Mouse (Mus musculus) liver, embryonic 15.5 days (tissue): ENCODE measurements around the gene Ugcg. TPM values are rescaled to one million over a fixed set of nuclear protein-coding genes. Genes with fewer than 3 reads are reported as not detected.

Experiments
- ATAC-seq: fragments of 200-750 bp; cut with Nextera tagmentation; 2 replicates; pipeline ENCODE4 v1.8.0; 2017; ENCODE audit warnings: moderate number of reproducible peaks, mild to moderate bottlenecking, moderate library complexity; ENCODE audit not compliant: insufficient read depth
- H3K27ac ChIP-seq: fragments of 300-500 bp; sonication (generic); replicated peaks from 2 replicates; pipeline ENCODE4 v1.5.1; 2015; ENCODE audit warnings: mild to moderate bottlenecking, inconsistent platforms
- H3K27me3 ChIP-seq: fragments of 300-500 bp; sonication (generic); 2 replicates; pipeline ENCODE4 v1.6.1; 2015; ENCODE audit warnings: mild to moderate bottlenecking, inconsistent platforms
- H3K36me3 ChIP-seq: fragments of 300-500 bp; sonication (generic); replicated peaks from 2 replicates; pipeline ENCODE4 v1.6.1; 2015; ENCODE audit warnings: moderate library complexity, mild to moderate bottlenecking, inconsistent platforms
- H3K4me1 ChIP-seq: fragments of 300-500 bp; sonication (generic); replicated peaks from 2 replicates; pipeline ENCODE4 v1.6.1; 2015; ENCODE audit warnings: inconsistent platforms
- H3K4me2 ChIP-seq: fragments of 300-500 bp; sonication (generic); 2 replicates; pipeline ENCODE4 v1.6.1; 2015; ENCODE audit warnings: moderate library complexity, mild to moderate bottlenecking, inconsistent platforms
- H3K4me3 ChIP-seq: fragments of 300-500 bp; sonication (generic); replicated peaks from 2 replicates; pipeline ENCODE4 v1.5.1; 2015; ENCODE audit warnings: mild to moderate bottlenecking, inconsistent platforms
- H3K9ac ChIP-seq: fragments of 300-500 bp; sonication (generic); 2 replicates; pipeline ENCODE4 v1.6.1; 2015; ENCODE audit warnings: moderate library complexity, mild to moderate bottlenecking, inconsistent platforms
- H3K9me3 ChIP-seq: fragments of 300-500 bp; sonication (generic); replicated peaks from 2 replicates; pipeline ENCODE4 v1.6.1; 2016; ENCODE audit warnings: inconsistent platforms
- WGBS: fragments of 180-500 bp; shearing (Covaris S2); methylation state at CpG from one replicate; pipeline ENCODE4 v1.1.7; 2015; ENCODE audit warnings: mixed read lengths; ENCODE audit not compliant: insufficient replicate concordance; 5-methylcytosine and 5-hydroxymethylcytosine counted together
- polyA plus RNA-seq: library from polyadenylated mRNA; unstranded; fragments of >200 nt; fragmentation: Nextera tagmentation; extraction: Ambion mirVana; gene quantifications from 2 replicates; pipeline ENCODE4 v1.2.1, GENCODE M21; 2015

The Ugcg gene
- polyA plus RNA-seq, 1 experiment from 2014 or later, result 5.0 TPM

- peak overlapping the region; percentile 25; the same call in 1 of the 2 replicates for H3K9ac ChIP-seq
- H3K27ac ChIP-seq, result peak overlapping the region; percentile 93
- 48% methylated on average over 7 of the region's 7 CpGs for WGBS
- no peaks in the 10 kb centered on the region for H3K27me3 ChIP-seq
- H3K4me2 ChIP-seq, result peak overlapping the region; percentile 55; the same call in 1 of the 2 replicates
- no peaks in the 10 kb centered on the region for H3K9me3 ChIP-seq
- no peak for ATAC-seq
- no peak overlapping the region for H3K4me3 ChIP-seq
- H3K36me3 ChIP-seq, result no peaks in the 10 kb centered on the region
- peaks cover 84% of the 10 kb centered on the region for H3K4me1 ChIP-seq
Observed at GRCm38 (mm10) chr4:59243802-59244493, 54.9 kb downstream of the Ugcg start.

- H3K27me3 ChIP-seq, result no peaks in the 10 kb centered on the region
- no peak overlapping the region; the same call in 1 of the 2 replicates for H3K4me3 ChIP-seq
- 14% methylated on average over 7 of the region's 7 CpGs for WGBS
- peak overlapping the region; percentile 93 for H3K27ac ChIP-seq
- peak overlapping the region; percentile 44; the same call in 1 of the 2 replicates for H3K9ac ChIP-seq
- peak overlapping the region; percentile 55 for H3K4me2 ChIP-seq
- no peaks in the 10 kb centered on the region for H3K36me3 ChIP-seq
- peaks cover 81% of the 10 kb centered on the region for H3K4me1 ChIP-seq
- no peaks in the 10 kb centered on the region for H3K9me3 ChIP-seq
- ATAC-seq, result peak; percentile 62
Observed at GRCm38 (mm10) chr4:59244791-59245555, 55.9 kb downstream of the Ugcg start.

- WGBS, result 21% methylated on average over 4 of the region's 4 CpGs
- H3K4me3 ChIP-seq, result no peak overlapping the region
- H3K27me3 ChIP-seq, result no peaks in the 10 kb centered on the region
- peaks cover 80% of the 10 kb centered on the region for H3K4me1 ChIP-seq
- ATAC-seq, result peak; percentile 51
- peak overlapping the region; percentile 93 for H3K27ac ChIP-seq
- H3K9me3 ChIP-seq, result no peaks in the 10 kb centered on the region
- peak overlapping the region; percentile 55 for H3K4me2 ChIP-seq
- no peaks in the 10 kb centered on the region for H3K36me3 ChIP-seq
- peak overlapping the region; percentile 44; the same call in 1 of the 2 replicates for H3K9ac ChIP-seq
Observed at GRCm38 (mm10) chr4:59245776-59246175, 56.7 kb downstream of the Ugcg start.

GRCm38 (mm10) chr4:59247545-59247944, 58.5 kb downstream of the Ugcg start:
- WGBS, result 17% methylated on average over 1 of the region's 1 CpGs
- peak overlapping the region; percentile 93 for H3K27ac ChIP-seq
- H3K9ac ChIP-seq, result no peak overlapping the region; the same call in 1 of the 2 replicates
- no peaks in the 10 kb centered on the region for H3K36me3 ChIP-seq
- peaks cover 85% of the 10 kb centered on the region for H3K4me1 ChIP-seq
- no peaks in the 10 kb centered on the region for H3K27me3 ChIP-seq
- ATAC-seq, result peak; percentile 84
- no peak overlapping the region for H3K4me3 ChIP-seq
- no peaks in the 10 kb centered on the region for H3K9me3 ChIP-seq
- peak overlapping the region; percentile 28; the same call in 1 of the 2 replicates for H3K4me2 ChIP-seq

GRCm38 (mm10) chr4:59248035-59248434, 59.0 kb downstream of the Ugcg start:
- Histone ChIP-seq H3K4me3 (no peak overlapping the region), H3K27ac (peak overlapping the region; percentile 93), H3K9ac (no peak overlapping the region), H3K9me3 (no peaks in the 10 kb centered on the region), H3K4me2 (no peak overlapping the region), H3K27me3 (no peaks in the 10 kb centered on the region), H3K36me3 (no peaks in the 10 kb centered on the region), H3K4me1 (peaks cover 88% of the 10 kb centered on the region)
- peak; percentile 47; the same call in 1 of the 2 replicates for ATAC-seq

GRCm38 (mm10) chr4:59252386-59253054, 63.5 kb downstream of the Ugcg start:
- 71% methylated on average over 6 of the region's 6 CpGs for WGBS

GRCm38 (mm10) chr4:59253055-59253434, 64.0 kb downstream of the Ugcg start:
- no peaks in the 10 kb centered on the region for H3K36me3 ChIP-seq
- peak; percentile 54; the same call in 1 of the 2 replicates for ATAC-seq
- no peaks in the 10 kb centered on the region for H3K9me3 ChIP-seq
- peak overlapping the region; percentile 51 for H3K27ac ChIP-seq
- H3K4me3 ChIP-seq, result no peak overlapping the region
- H3K4me2 ChIP-seq, result no peak overlapping the region
- 32% methylated on average over 5 of the region's 5 CpGs for WGBS
- H3K9ac ChIP-seq, result peak overlapping the region; percentile 27; the same call in 1 of the 2 replicates
- H3K4me1 ChIP-seq, result peaks cover 51% of the 10 kb centered on the region
- H3K27me3 ChIP-seq, result no peaks in the 10 kb centered on the region

More at GRCm38 (mm10) chr4:59252386-59253054, 63.5 kb downstream of the Ugcg start:
- no peaks in the 10 kb centered on the region for H3K9me3 ChIP-seq
- peak overlapping the region; percentile 51 for H3K27ac ChIP-seq
- H3K4me2 ChIP-seq, result no peak overlapping the region
- H3K4me3 ChIP-seq, result no peak overlapping the region
- no peaks in the 10 kb centered on the region for H3K36me3 ChIP-seq
- no peak for ATAC-seq
- peaks cover 56% of the 10 kb centered on the region for H3K4me1 ChIP-seq
- no peaks in the 10 kb centered on the region for H3K27me3 ChIP-seq
- peak overlapping the region; percentile 27; the same call in 1 of the 2 replicates for H3K9ac ChIP-seq

GRCm38 (mm10) chr4:59254397-59254796, 65.3 kb downstream of the Ugcg start:
- no peaks in the 10 kb centered on the region for H3K36me3 ChIP-seq
- ATAC-seq, result no peak
- peaks cover 52% of the 10 kb centered on the region for H3K4me1 ChIP-seq
- no peak overlapping the region for H3K27ac ChIP-seq
- 51% methylated on average over 6 of the region's 6 CpGs for WGBS
- no peak overlapping the region for H3K4me2 ChIP-seq
- no peaks in the 10 kb centered on the region for H3K9me3 ChIP-seq
- H3K9ac ChIP-seq, result no peak overlapping the region
- no peak overlapping the region for H3K4me3 ChIP-seq
- no peaks in the 10 kb centered on the region for H3K27me3 ChIP-seq

- H3K4me1 ChIP-seq, result peaks cover 56% of the 10 kb centered on the region
- no peak for ATAC-seq
- no peaks in the 10 kb centered on the region for H3K36me3 ChIP-seq
- no peak overlapping the region for H3K27ac ChIP-seq
- H3K27me3 ChIP-seq, result no peaks in the 10 kb centered on the region
- no peak overlapping the region for H3K9ac ChIP-seq
- 60% methylated on average over 5 of the region's 5 CpGs for WGBS
- no peaks in the 10 kb centered on the region for H3K9me3 ChIP-seq
- no peak overlapping the region for H3K4me3 ChIP-seq
- H3K4me2 ChIP-seq, result no peak overlapping the region
Observed at GRCm38 (mm10) chr4:59255988-59256387, 66.9 kb downstream of the Ugcg start.

GRCm38 (mm10) chr4:59257866-59258265, 68.8 kb downstream of the Ugcg start:
- Histone ChIP-seq H3K36me3 (no peaks in the 10 kb centered on the region), H3K4me2 (no peak overlapping the region), H3K9me3 (no peaks in the 10 kb centered on the region), H3K4me3 (no peak overlapping the region), H3K9ac (no peak overlapping the region), H3K4me1 (peaks cover 51% of the 10 kb centered on the region), H3K27me3 (no peaks in the 10 kb centered on the region), H3K27ac (no peak overlapping the region)
- ATAC-seq, result no peak
- WGBS, result 59% methylated on average over 3 of the region's 3 CpGs

- WGBS, result 64% methylated on average over 2 of the region's 2 CpGs
- Histone ChIP-seq H3K9me3 (no peaks in the 10 kb centered on the region), H3K36me3 (no peaks in the 10 kb centered on the region), H3K4me3 (no peak overlapping the region), H3K4me2 (no peak overlapping the region), H3K27ac (no peak overlapping the region), H3K9ac (no peak overlapping the region), H3K27me3 (no peaks in the 10 kb centered on the region), H3K4me1 (peaks cover 48% of the 10 kb centered on the region)
- no peak for ATAC-seq
Observed at GRCm38 (mm10) chr4:59258771-59259170, 69.7 kb downstream of the Ugcg start.
